Mouse (Mus musculus): ENCODE data around the gene Gm33543.

Gm33543 gene

GRCm38 (mm10) chr10:95839036-95839435 lies 3.7 kb downstream of the Gm33543 start:
- ATAC-seq (ENCODE audit: insufficient number of reproducible peaks, low FRiP score, low TSS enrichment): no peak

GRCm38 (mm10) chr10:95836530-95837264 lies 6.0 kb downstream of the Gm33543 start:
- no peak for ATAC-seq (ENCODE audit: insufficient number of reproducible peaks, low FRiP score, low TSS enrichment)

- no peak for ATAC-seq (ENCODE audit: insufficient number of reproducible peaks, low FRiP score, low TSS enrichment)
Measured at GRCm38 (mm10) chr10:95830891-95831290, 11.8 kb downstream of the Gm33543 start.

- no peak for ATAC-seq (ENCODE audit: insufficient number of reproducible peaks, low FRiP score, low TSS enrichment)
Measured at GRCm38 (mm10) chr10:95829471-95829870, 13.3 kb downstream of the Gm33543 start.

- ATAC-seq (ENCODE audit: insufficient number of reproducible peaks, low FRiP score, low TSS enrichment): peak; percentile 36; the same call in 1 of the 2 replicates
Measured at GRCm38 (mm10) chr10:95828374-95828773, 14.4 kb downstream of the Gm33543 start.

- no peak for ATAC-seq (ENCODE audit: insufficient number of reproducible peaks, low FRiP score, low TSS enrichment)
Measured at GRCm38 (mm10) chr10:95825651-95826050, 17.1 kb downstream of the Gm33543 start.

GRCm38 (mm10) chr10:95818506-95818905 lies 24.2 kb downstream of the Gm33543 start:
- no peak for ATAC-seq (ENCODE audit: insufficient number of reproducible peaks, low FRiP score, low TSS enrichment)

- no peak for ATAC-seq (ENCODE audit: insufficient number of reproducible peaks, low FRiP score, low TSS enrichment)
Measured at GRCm38 (mm10) chr10:95817419-95818161, 25.1 kb downstream of the Gm33543 start.

GRCm38 (mm10) chr10:95814351-95814750 lies 28.4 kb downstream of the Gm33543 start:
- no peak for ATAC-seq (ENCODE audit: insufficient number of reproducible peaks, low FRiP score, low TSS enrichment)

- no peak for ATAC-seq (ENCODE audit: insufficient number of reproducible peaks, low FRiP score, low TSS enrichment)
Measured at GRCm38 (mm10) chr10:95811869-95812268, 30.9 kb downstream of the Gm33543 start.

GRCm38 (mm10) chr10:95801443-95801811 lies 41.3 kb downstream of the Gm33543 start:
- ATAC-seq (ENCODE audit: insufficient number of reproducible peaks, low FRiP score, low TSS enrichment): peak; percentile 40; the same call in 1 of the 2 replicates

GRCm38 (mm10) chr10:95800693-95801442 lies 41.9 kb downstream of the Gm33543 start:
- peak; percentile 15; the same call in 1 of the 2 replicates for ATAC-seq (ENCODE audit: insufficient number of reproducible peaks, low FRiP score, low TSS enrichment)

- ATAC-seq (ENCODE audit: insufficient number of reproducible peaks, low FRiP score, low TSS enrichment): no peak
Measured at GRCm38 (mm10) chr10:95797645-95798395, 44.9 kb downstream of the Gm33543 start.

- ATAC-seq (ENCODE audit: insufficient number of reproducible peaks, low FRiP score, low TSS enrichment): no peak
Measured at GRCm38 (mm10) chr10:95795500-95795899, 47.2 kb downstream of the Gm33543 start.

GRCm38 (mm10) chr10:95794706-95795105 lies 48.0 kb downstream of the Gm33543 start:
- ATAC-seq (ENCODE audit: insufficient number of reproducible peaks, low FRiP score, low TSS enrichment): no peak

- no peak for ATAC-seq (ENCODE audit: insufficient number of reproducible peaks, low FRiP score, low TSS enrichment)
Measured at GRCm38 (mm10) chr10:95791427-95791804, 51.3 kb downstream of the Gm33543 start.

GRCm38 (mm10) chr10:95790771-95791426 lies 51.8 kb downstream of the Gm33543 start:
- peak; percentile 93 for ATAC-seq (ENCODE audit: insufficient number of reproducible peaks, low FRiP score, low TSS enrichment)

GRCm38 (mm10) chr10:95787176-95787575 lies 55.6 kb downstream of the Gm33543 start:
- ATAC-seq (ENCODE audit: insufficient number of reproducible peaks, low FRiP score, low TSS enrichment): no peak

GRCm38 (mm10) chr10:95784837-95785236 lies 57.9 kb downstream of the Gm33543 start:
- ATAC-seq (ENCODE audit: insufficient number of reproducible peaks, low FRiP score, low TSS enrichment): no peak
